Mouse (Mus musculus) midbrain, embryonic 16.5 days (tissue): ENCODE measurements around the gene Xpnpep1. TPM values are rescaled to one million over a fixed set of nuclear protein-coding genes. Genes with fewer than 3 reads are reported as not detected.

ENCODE experiments used
- ATAC-seq: fragments of 200-750 bp; cut with Nextera tagmentation; 2 replicates; pipeline ENCODE4 v1.8.0; 2017; ENCODE audit warnings: moderate TSS enrichment
- H3K27ac ChIP-seq: fragments of 300-500 bp; sonication (generic); 2 replicates; pipeline ENCODE4 v1.5.1; 2014; ENCODE audit warnings: mild to moderate bottlenecking, low read length, mixed read lengths
- H3K27me3 ChIP-seq: fragments of 300-500 bp; sonication (generic); 2 replicates; pipeline ENCODE4 v1.6.1; 2014; ENCODE audit warnings: low read depth, low read length, mixed read lengths; ENCODE audit not compliant: control insufficient read depth, insufficient read depth
- H3K36me3 ChIP-seq: fragments of 300-500 bp; sonication (generic); 2 replicates; pipeline ENCODE4 v1.6.1; 2014; ENCODE audit warnings: mild to moderate bottlenecking, low read length, moderate library complexity, mixed read lengths; ENCODE audit not compliant: control insufficient read depth, insufficient read depth
- H3K4me1 ChIP-seq: fragments of 300-500 bp; sonication (generic); 2 replicates; pipeline ENCODE4 v1.6.1; 2014; ENCODE audit warnings: mild to moderate bottlenecking, low read length, mixed read lengths; ENCODE audit not compliant: control insufficient read depth, insufficient read depth
- H3K4me2 ChIP-seq: fragments of 300-500 bp; sonication (generic); 2 replicates; pipeline ENCODE4 v1.6.1; 2014; ENCODE audit warnings: mild to moderate bottlenecking, low read length, mixed read lengths
- H3K4me3 ChIP-seq: fragments of 300-500 bp; sonication (generic); 2 replicates; pipeline ENCODE4 v1.5.1; 2014; ENCODE audit warnings: low read depth, mild to moderate bottlenecking, low read length, moderate library complexity, mixed read lengths
- H3K9ac ChIP-seq: fragments of 300-500 bp; sonication (generic); 2 replicates; pipeline ENCODE4 v1.6.1; 2014; ENCODE audit warnings: low read depth, low read length, mixed read lengths
- H3K9me3 ChIP-seq: fragments of 300-500 bp; sonication (generic); replicated peaks from 2 replicates; pipeline ENCODE4 v1.6.1; 2014; ENCODE audit warnings: mild to moderate bottlenecking, low read length, mixed read lengths; ENCODE audit not compliant: control insufficient read depth, poor library complexity, severe bottlenecking
- WGBS: fragments of 180-500 bp; shearing (Covaris S2); extraction: QIAGEN DNeasy Blood & Tissue Kit; methylation state at CpG from one replicate; pipeline ENCODE4 v1.1.7; 2014; 5-methylcytosine and 5-hydroxymethylcytosine counted together
- polyA plus RNA-seq: library from polyadenylated mRNA; unstranded; fragments of >200 nt; fragmentation: Nextera tagmentation; extraction: Ambion mirVana; gene quantifications from 2 replicates; pipeline ENCODE4 v1.2.1, GENCODE M21; 2015

The Xpnpep1 gene
- polyA plus RNA-seq, 1 experiment from 2014 or later, result 114 TPM

DNA sequence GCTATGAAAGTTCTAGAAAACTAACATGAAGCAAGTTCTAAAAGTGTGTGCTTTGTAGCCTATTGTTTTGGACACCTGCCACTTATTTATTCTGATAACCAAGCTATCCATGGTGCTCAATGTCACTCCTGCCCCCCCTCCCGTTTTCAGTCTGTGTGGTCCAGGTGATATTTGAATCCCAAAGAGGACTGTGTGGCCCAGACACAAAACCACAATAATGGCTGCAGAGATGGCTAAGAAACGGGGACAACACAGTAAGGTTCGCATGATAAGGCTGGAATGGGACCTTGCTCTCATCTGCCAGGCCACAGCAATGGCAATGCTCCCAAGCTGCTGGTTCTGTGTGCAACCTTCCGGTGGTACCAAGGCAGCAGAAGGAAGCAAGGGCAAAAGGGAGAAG lies 1.6 kb upstream of the Xpnpep1 start:
- Histone ChIP-seq H3K27me3 (no peaks in the 10 kb centered on the region), H3K9me3 (no peaks in the 10 kb centered on the region), H3K4me3 (no peak overlapping the region), H3K27ac (no peak overlapping the region), H3K36me3 (no peaks in the 10 kb centered on the region), H3K4me2 (no peak overlapping the region), H3K4me1 (peaks cover 11% of the 10 kb centered on the region), H3K9ac (no peak overlapping the region)
- ATAC-seq, result no peak
- WGBS, result 78% methylated on average over 4 of the region's 4 CpGs

DNA sequence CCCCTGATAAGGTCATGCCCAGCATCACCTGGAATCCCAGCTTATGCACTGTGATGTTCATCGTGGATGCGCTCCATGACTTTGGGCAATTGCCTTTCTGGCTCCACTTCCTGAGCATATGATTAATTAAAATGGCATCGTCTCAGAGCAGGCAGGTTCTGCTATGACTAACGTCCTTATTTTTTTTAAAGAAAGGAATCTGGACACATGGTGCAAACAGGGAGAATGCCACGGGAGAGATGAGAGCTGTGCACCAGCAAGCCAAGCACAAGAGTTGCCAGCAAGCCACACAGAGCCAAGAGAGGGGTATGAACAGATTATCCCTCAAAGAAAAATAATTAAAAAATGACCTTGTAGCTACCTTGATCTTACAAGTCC lies 1.1 kb upstream of the Xpnpep1 start:
- H3K4me2 ChIP-seq, result no peak overlapping the region
- H3K4me3 ChIP-seq, result no peak overlapping the region
- H3K36me3 ChIP-seq, result no peaks in the 10 kb centered on the region
- H3K27ac ChIP-seq, result no peak overlapping the region
- H3K9me3 ChIP-seq, result no peaks in the 10 kb centered on the region
- no peak overlapping the region for H3K9ac ChIP-seq
- peaks cover 11% of the 10 kb centered on the region for H3K4me1 ChIP-seq
- no peak for ATAC-seq
- H3K27me3 ChIP-seq, result no peaks in the 10 kb centered on the region
- WGBS, result 81% methylated on average over 5 of the region's 5 CpGs

DNA sequence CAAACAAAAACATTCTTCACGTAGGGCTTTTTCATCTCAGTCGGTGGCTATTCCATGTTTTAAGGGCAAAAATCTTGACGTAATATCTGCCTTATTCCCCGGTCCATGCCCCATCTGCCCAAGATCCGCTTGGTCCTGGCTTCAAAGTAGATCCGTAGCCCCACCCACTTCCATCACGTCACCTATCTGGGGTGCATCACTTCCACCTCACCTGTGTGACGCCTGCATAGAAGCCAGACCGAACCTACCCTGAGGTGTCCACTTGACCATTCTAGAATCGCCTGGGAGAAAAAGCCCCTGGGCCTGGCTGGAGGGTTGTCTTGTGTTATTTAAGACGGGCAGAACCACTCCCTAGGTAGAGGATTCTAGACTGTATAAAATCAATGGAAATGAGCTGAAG lies 924 bp downstream of the Xpnpep1 start:
- 21% methylated on average over 11 of the region's 11 CpGs for WGBS
- H3K9ac ChIP-seq, result peak overlapping the region; percentile 95

DNA sequence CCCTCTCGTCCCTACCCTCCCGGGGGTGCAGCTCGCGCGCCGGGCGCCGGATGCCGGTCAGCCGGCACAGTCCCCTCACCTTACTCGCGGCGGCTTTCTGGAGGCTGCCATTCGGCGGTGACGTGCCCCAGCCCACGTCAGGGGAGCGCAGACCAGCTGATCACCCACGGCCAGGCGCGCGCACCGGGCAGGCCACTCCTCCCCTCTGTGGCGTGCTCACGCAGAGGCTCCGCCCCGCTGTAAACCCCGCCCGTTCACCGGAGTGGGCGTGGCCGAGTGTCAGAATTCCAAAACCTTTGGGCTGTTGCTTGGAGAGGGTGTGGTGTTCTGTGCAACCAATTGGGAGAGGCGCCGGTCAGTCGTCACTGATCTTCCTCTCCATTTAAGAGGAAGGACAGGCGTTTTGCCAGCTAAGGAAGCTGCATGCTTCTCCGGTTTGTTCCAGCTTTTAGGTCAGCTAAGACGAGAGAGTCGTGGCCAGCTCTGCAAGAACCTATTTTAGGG lies 1.5 kb downstream of the Xpnpep1 start:
- peaks cover 11% of the 10 kb centered on the region for H3K4me1 ChIP-seq
- H3K9ac ChIP-seq, result peak overlapping the region; percentile 95
- 0% methylated on average over 39 of the region's 39 CpGs for WGBS
- peak overlapping the region; percentile 94 for H3K4me3 ChIP-seq
- peak overlapping the region; percentile 90 for H3K4me2 ChIP-seq
- H3K36me3 ChIP-seq, result no peaks in the 10 kb centered on the region
- H3K27me3 ChIP-seq, result no peaks in the 10 kb centered on the region
- peak; percentile 97 for ATAC-seq
- no peaks in the 10 kb centered on the region for H3K9me3 ChIP-seq
- peak overlapping the region; percentile 91 for H3K27ac ChIP-seq

More for the DNA sequence above, 924 bp downstream of the Xpnpep1 start:
- peak; percentile 62 for ATAC-seq
- H3K27me3 ChIP-seq, result no peaks in the 10 kb centered on the region
- H3K36me3 ChIP-seq, result no peaks in the 10 kb centered on the region
- no peaks in the 10 kb centered on the region for H3K9me3 ChIP-seq
- H3K4me2 ChIP-seq, result peak overlapping the region; percentile 90
- H3K4me3 ChIP-seq, result peak overlapping the region; percentile 94
- peak overlapping the region; percentile 91 for H3K27ac ChIP-seq
- H3K4me1 ChIP-seq, result peaks cover 11% of the 10 kb centered on the region

DNA sequence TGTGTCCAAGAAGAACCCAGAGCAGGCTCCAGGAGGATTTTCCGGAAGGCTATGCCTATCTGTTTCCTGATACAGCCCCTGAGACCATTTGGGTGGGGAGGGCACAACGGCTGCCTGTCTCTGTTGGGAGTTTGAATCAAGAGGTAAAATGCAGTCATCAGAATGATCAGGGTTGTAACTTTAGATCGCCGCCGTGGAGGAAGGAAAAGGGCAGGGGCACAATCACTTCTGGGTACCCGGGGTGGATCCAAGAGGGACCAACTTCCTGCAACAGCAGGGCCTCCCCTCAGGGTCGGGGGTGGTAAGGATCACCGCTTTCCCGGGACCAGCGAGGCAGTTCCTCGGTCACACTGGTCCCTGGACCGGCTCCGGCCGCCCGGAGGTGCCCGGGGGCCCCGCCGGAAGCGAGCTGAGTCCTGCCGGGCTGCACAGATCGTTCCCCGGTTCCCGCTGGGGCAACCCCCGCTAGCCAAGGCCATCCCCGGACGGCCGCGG lies 2.0 kb downstream of the Xpnpep1 start:
- ATAC-seq, result peak; percentile 67

DNA sequence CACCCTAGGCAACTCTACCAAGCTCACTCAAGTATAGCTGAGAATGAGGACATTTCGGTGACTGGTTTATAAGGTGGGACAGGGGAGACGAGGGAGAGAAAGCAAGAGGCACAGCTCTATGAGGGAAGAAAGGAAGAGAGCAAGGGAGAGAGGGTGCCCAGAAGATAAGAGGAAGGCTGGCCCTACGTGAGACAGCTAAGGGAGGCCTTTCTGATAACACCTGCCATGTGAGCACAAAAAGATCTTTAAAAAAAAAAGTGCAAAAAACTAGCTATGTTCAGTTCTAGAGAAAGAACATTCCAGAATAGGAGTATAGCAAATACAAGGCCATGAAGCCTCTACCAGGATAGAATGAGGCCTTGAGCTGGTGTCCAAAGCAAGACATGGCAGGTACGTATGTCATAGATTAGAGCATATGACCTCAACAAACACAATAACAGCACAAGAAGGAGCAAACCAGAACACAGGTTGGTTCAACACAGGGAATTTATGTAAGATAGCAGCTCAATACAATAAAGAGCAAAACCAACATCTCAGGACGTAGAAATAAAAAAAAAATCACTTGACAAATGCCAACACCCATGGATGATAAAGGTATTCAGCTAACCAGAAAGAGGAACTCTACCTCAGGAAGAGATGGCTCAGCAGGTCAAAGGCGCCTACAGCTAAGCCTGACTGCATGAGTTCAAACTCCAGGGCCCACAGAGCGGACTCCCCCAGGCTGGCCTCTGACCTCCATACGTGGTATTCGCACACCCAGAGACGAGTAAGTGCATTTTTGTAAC lies 6.7 kb downstream of the Xpnpep1 start:
- Histone ChIP-seq H3K36me3 (peaks cover 4% of the 10 kb centered on the region; the same call in 1 of the 2 replicates), H3K4me3 (no peak overlapping the region), H3K4me2 (no peak overlapping the region), H3K27ac (no peak overlapping the region), H3K9ac (no peak overlapping the region), H3K27me3 (no peaks in the 10 kb centered on the region), H3K4me1 (peaks cover 11% of the 10 kb centered on the region), H3K9me3 (no peaks in the 10 kb centered on the region)
- WGBS, result 93% methylated on average over 10 of the region's 10 CpGs
- no peak for ATAC-seq

More for the DNA sequence above, 2.0 kb downstream of the Xpnpep1 start:
- peak overlapping the region; percentile 90 for H3K4me2 ChIP-seq
- no peaks in the 10 kb centered on the region for H3K27me3 ChIP-seq
- H3K9ac ChIP-seq, result peak overlapping the region; percentile 95
- WGBS, result under 1% methylated on average over 28 of the region's 28 CpGs
- H3K36me3 ChIP-seq, result no peaks in the 10 kb centered on the region
- H3K4me1 ChIP-seq, result peaks cover 11% of the 10 kb centered on the region
- H3K9me3 ChIP-seq, result no peaks in the 10 kb centered on the region
- H3K4me3 ChIP-seq, result peak overlapping the region; percentile 94
- peak overlapping the region; percentile 91 for H3K27ac ChIP-seq

DNA sequence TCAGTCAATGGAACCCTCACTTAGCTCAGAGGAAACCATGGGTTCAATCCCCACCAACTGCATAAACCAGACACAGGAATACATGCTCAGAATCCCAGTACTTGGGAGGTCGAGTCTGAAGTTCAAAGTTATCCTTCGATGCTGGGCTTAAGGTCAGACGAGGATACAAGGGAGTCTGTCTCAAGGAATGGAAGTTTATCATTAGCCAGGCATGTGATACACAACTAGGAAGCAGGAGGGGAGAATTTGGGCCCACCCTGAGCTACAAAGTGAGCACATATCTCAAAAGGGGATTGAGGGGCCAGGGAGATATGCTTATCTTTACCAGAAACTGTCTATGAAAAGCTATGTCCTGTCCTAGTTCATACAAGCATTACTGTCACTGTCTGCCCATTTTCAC lies 7.4 kb downstream of the Xpnpep1 start:
- ATAC-seq, result no peak
- no peak overlapping the region for H3K9ac ChIP-seq
- H3K27ac ChIP-seq, result no peak overlapping the region
- no peak overlapping the region for H3K4me2 ChIP-seq
- no peaks in the 10 kb centered on the region for H3K9me3 ChIP-seq
- H3K36me3 ChIP-seq, result peaks cover 4% of the 10 kb centered on the region; the same call in 1 of the 2 replicates
- 89% methylated on average over 3 of the region's 3 CpGs for WGBS
- no peak overlapping the region for H3K4me3 ChIP-seq
- peaks cover 9% of the 10 kb centered on the region for H3K4me1 ChIP-seq
- H3K27me3 ChIP-seq, result no peaks in the 10 kb centered on the region

DNA sequence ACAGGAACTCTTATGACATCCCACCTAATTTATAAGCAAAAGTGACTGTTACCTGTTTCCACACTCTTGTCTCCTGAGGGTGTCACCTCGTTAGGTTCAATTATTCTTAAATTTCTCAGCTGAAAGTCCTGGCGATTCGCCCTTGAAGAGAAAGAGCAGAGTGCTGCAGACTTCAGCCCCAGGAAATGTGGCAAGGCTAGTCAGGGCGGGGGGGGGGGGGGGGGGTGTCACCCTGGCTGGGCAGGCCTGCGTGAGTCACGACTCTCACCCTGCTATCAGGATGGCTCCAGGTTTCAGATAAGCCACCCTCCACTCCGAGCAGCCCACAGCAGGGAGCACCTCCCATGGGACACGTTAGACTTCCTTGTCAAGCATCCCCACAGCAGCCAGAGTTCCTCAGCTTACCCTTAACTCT lies 8.1 kb downstream of the Xpnpep1 start:
- peaks cover 3% of the 10 kb centered on the region for H3K4me1 ChIP-seq
- no peaks in the 10 kb centered on the region for H3K9me3 ChIP-seq
- no peak overlapping the region for H3K27ac ChIP-seq
- H3K36me3 ChIP-seq, result peaks cover 4% of the 10 kb centered on the region; the same call in 1 of the 2 replicates
- H3K27me3 ChIP-seq, result no peaks in the 10 kb centered on the region
- 81% methylated on average over 8 of the region's 8 CpGs for WGBS
- no peak overlapping the region for H3K9ac ChIP-seq
- no peak for ATAC-seq
- H3K4me3 ChIP-seq, result no peak overlapping the region
- no peak overlapping the region for H3K4me2 ChIP-seq

DNA sequence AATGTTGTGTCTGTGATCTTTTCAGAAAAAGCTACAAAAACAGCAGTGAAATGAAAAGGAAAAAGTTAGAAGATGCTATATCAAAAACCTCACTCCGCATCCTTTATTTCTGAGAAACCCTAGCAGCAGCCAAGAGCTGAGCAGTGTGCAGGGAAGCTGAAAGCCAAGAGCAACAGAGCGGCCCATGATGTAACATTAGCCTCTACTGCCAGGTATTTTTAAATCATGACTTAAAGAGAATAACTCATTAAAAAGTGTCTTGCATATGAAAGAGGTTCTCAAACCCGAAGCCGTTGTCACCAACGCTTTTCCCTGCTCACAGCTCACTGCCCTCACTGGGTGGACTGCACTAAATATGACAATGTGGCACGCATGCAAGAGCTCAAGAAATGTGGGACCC lies 9.7 kb downstream of the Xpnpep1 start:
- Histone ChIP-seq H3K4me1 (no peaks in the 10 kb centered on the region), H3K9ac (no peak overlapping the region), H3K27me3 (no peaks in the 10 kb centered on the region), H3K9me3 (no peaks in the 10 kb centered on the region), H3K4me3 (no peak overlapping the region), H3K4me2 (no peak overlapping the region), H3K36me3 (peaks cover 4% of the 10 kb centered on the region; the same call in 1 of the 2 replicates), H3K27ac (no peak overlapping the region)
- 93% methylated on average over 6 of the region's 6 CpGs for WGBS
- ATAC-seq, result no peak
